Mouse (Mus musculus): ENCODE data around the gene Bcam.

GRCm38 (mm10) chr7:19769434-19770374 lies 1.1 kb downstream of the Bcam start:
- TF ChIP-seq CTCF (IDR thresholded peaks at IDR 0.05; ENCODE audit: low read depth) (no peak), EP300 (IDR thresholded peaks at IDR 0.05; ENCODE audit: low read depth) (no peak)
